Mouse (Mus musculus) heart, postnatal 14 days (tissue): Measurements from ENCODE around the gene Fbxl13. TPM values are rescaled to one million over a fixed set of nuclear protein-coding genes. Genes with fewer than 3 reads are reported as not detected.

Source experiments
- DNase-seq, 2 experiments: peaks; one replicate each; pipeline ENCODE4 v3.0.0; 2021 to 2022
- intact Hi-C: fragments of 180-260 bp; cut with DNase I; formaldehyde crosslinking; loops from one replicate; pipeline ENCODE4 v1.15.1; 2025
- total RNA-seq, 2 experiments: library from RNA; stranded (reverse); gene quantifications; 2 replicates each; pipeline ENCODE4 v1.2.3; 2021

The Fbxl13 gene
- total RNA-seq, 2 experiments from 2014 or later = 0.14 to 0.15 TPM

DNA sequence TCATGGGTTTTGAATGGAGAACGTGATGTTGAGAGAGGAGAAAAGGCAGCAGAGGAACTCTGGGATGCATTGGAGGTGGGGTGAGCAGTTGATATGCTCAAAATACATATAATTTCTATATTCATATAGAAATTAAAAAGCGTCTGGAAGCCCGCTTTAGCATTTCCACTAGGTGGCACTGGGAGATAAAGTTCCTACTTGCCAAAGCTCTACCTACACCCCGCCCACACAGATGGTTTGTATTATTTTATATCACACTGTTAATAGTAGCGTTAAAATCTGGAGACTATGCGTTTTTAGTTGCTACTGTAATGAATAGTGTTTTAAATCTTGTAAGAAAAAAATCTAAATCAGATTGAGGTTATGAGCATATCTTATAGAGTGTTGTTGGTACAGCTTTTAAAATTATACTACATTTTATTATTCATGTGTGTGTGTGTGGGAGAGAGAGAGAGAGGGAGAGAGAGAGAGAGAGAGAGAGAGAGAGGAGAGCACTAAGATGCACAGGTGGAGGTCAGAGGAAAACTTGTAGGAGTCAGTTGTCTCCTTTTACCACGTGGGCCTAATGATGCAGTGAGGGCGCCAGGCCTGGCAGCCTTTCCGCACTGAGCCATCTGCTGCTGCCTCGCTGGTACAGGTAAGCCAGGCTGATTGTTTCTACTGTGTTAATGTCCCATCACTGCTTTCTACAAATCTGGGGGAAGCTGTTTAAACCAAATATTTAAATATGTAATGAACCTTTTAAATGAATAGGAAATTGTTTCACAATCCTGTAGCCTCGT is 211.1 kb downstream of the Fbxl13 start:
- peak in 1 of 2 experiments; percentile 24 for DNase-seq
- intact Hi-C loops = loop anchor here (1.0 to 5.0 kb wide), 2 partner anchors 153 to 208 kb away; no protein-coding TSS in a partner anchor

Other genes starting within 250 kb of the Fbxl13 start
- gene Ccdc146, start 221.0 kb downstream of the Fbxl13 start, total RNA-seq = 1 to 10 TPM; 2.8 to 3.8 TPM
- gene Fam185a, start 220.7 kb downstream of the Fbxl13 start, total RNA-seq = 10 to 100 TPM; 11.5 to 12.9 TPM
- gene Lrrc17, start 102.1 kb downstream of the Fbxl13 start, total RNA-seq = 1 to 10 TPM; 6.3 to 8.4 TPM
- gene Armc10, start 179 bp upstream of the Fbxl13 start, total RNA-seq = 10 to 100 TPM in 1 of 2 experiments, 1 to 10 TPM in 1; 9.9 to 10.1 TPM
- 1 to 10 TPM; 4.0 to 4.3 TPM for gene Napepld, start 55.8 kb upstream of the Fbxl13 start, total RNA-seq
- gene Pmpcb, start 91.5 kb upstream of the Fbxl13 start, total RNA-seq = 100 to 1,000 TPM; 220 to 223 TPM
- 10 to 100 TPM; 13.5 to 17.6 TPM for gene Dnajc2, start 139.6 kb upstream of the Fbxl13 start, total RNA-seq
- 10 to 100 TPM; 89.2 to 94.5 TPM for gene Psmc2, start 139.6 kb upstream of the Fbxl13 start, total RNA-seq
- gene Slc26a5, start 220.0 kb upstream of the Fbxl13 start, total RNA-seq = not detected